Mouse (Mus musculus) brain, embryonic 14.5 days (tissue): ENCODE measurements around the gene Oprd1.

Source experiments
- CTCF ChIP-seq: fragments of 200-500 bp; IDR thresholded peaks from 2 replicates; pipeline ENCODE4 v1.5.1; 2012; ENCODE audit warnings: inconsistent platforms, mild to moderate bottlenecking, moderate library complexity, borderline replicate concordance; ENCODE audit not compliant: insufficient read depth, insufficient read length; ENCODE audit errors: extremely low read depth
- POLR2A ChIP-seq: fragments of 200-500 bp; IDR thresholded peaks from 2 replicates; pipeline ENCODE4 v1.6.1; 2012; ENCODE audit warnings: mild to moderate bottlenecking, inconsistent platforms, borderline replicate concordance; ENCODE audit not compliant: poor library complexity, insufficient read depth, insufficient read length, severe bottlenecking; ENCODE audit errors: extremely low read depth

DNA sequence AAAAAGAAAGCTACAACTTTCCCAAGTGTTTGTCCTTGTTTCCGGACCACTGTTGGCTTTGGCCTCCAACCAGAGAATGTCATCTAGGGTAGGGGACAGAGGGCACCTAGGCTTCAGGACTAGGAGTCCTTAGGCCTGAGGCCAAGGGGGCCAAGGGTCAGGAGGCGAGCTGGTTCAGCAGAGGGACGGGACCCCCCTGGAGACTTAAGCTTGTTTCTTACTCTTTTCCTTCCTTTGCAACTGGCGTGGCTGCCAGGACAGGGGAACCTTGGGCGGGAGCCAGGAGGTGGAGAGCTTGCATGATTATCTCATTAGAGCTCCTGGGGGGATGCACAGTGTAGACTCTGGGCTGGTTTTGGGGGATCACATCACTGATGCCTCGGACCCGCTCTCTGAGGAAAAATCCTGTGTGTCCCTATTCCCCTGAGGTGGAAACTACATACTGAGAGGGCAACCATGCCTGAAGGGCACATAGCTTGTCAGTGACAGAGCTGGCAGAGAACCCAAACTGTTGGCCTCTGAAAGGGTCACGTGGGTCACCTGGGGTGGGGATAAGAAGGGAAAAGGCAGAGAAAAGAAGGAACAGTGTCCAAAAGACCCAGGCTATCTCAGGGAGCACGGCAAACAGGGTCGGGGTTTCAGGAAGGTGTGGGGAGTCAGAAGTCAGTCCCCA is 78.0 kb downstream of the Oprd1 start:
- TF ChIP-seq POLR2A = no peak
- TF ChIP-seq CTCF = no peak
